Mouse (Mus musculus) ES-E14 (cell line): Measurements from ENCODE around the gene Top2a. TPM values are rescaled to one million over a fixed set of nuclear protein-coding genes. Genes with fewer than 3 reads are reported as not detected.
"Not testable (repeated sequence)": the region's sequence is repeated elsewhere in the genome, so short reads cannot be mapped to it uniquely, and the experiment has no call there.

Experiments
- DNase-seq: peaks from one replicate; pipeline ENCODE4 v3.0.0-alpha.2; 2013; ENCODE audit warnings: low read depth, low spot score
- H3K27ac ChIP-seq: 2 replicates; pipeline ENCODE4 v1.5.1; 2012; ENCODE audit warnings: low read depth, mild to moderate bottlenecking, low read length, moderate library complexity, mixed read lengths; ENCODE audit not compliant: poor library complexity, insufficient read depth, severe bottlenecking
- H3K36me3 ChIP-seq: 2 replicates; pipeline ENCODE4 v1.6.1; 2012; ENCODE audit warnings: mild to moderate bottlenecking, low read length, moderate library complexity, mixed read lengths; ENCODE audit not compliant: control insufficient read depth, poor library complexity, insufficient read depth, severe bottlenecking
- H3K4me1 ChIP-seq, 2 experiments: fragments of 150-350 bp in 1 of 2; sonication (generic) in 1 of 2; 2 replicates each; pipeline ENCODE4 v1.6.1; 2012; ENCODE audit warnings: low read length in 2 of 2, mild to moderate bottlenecking in 1 of 2, mixed read lengths in 1 of 2; ENCODE audit not compliant: control insufficient read depth in 2 of 2, insufficient read depth in 2 of 2, poor library complexity in 1 of 2
- H3K4me3 ChIP-seq, 2 experiments: fragments of 150-350 bp in 1 of 2; sonication (generic) in 1 of 2; 2 replicates each; pipeline ENCODE4 v1.5.1; 2012; ENCODE audit warnings: low read length in 2 of 2, low read depth in 1 of 2, mild to moderate bottlenecking in 1 of 2, mixed read lengths in 1 of 2; ENCODE audit not compliant: insufficient read depth in 1 of 2, poor library complexity in 1 of 2, severe bottlenecking in 1 of 2
- H3K9ac ChIP-seq: 2 replicates; pipeline ENCODE4 v1.6.1; 2012; ENCODE audit warnings: low read depth, mild to moderate bottlenecking, low read length, mixed read lengths; ENCODE audit not compliant: poor library complexity, insufficient read depth, severe bottlenecking
- H3K9me3 ChIP-seq: fragments of 150-350 bp; sonication (generic); 2 replicates; pipeline ENCODE4 v1.6.1; 2012; ENCODE audit warnings: low read depth, mild to moderate bottlenecking, low read length; ENCODE audit not compliant: control insufficient read depth, insufficient read depth
- CHD2 ChIP-seq: IDR thresholded peaks from 2 replicates; pipeline ENCODE4 v1.6.1; 2014; ENCODE audit warnings: mild to moderate bottlenecking, low read depth, low read length, inconsistent platforms
- HCFC1 ChIP-seq: IDR thresholded peaks from 2 replicates; pipeline ENCODE4 v1.6.1; 2012; ENCODE audit warnings: low read length, inconsistent platforms, borderline replicate concordance; ENCODE audit not compliant: insufficient read depth
- MAFK ChIP-seq: IDR thresholded peaks from 2 replicates; pipeline ENCODE4 v1.6.1; 2014; ENCODE audit warnings: mild to moderate bottlenecking, low read depth, low read length, inconsistent platforms; ENCODE audit not compliant: insufficient read depth
- ZC3H11A ChIP-seq: IDR thresholded peaks from 2 replicates; pipeline ENCODE4 v1.6.1; 2012; ENCODE audit warnings: low read depth, mild to moderate bottlenecking, inconsistent platforms, low read length, borderline replicate concordance
- ZNF384 ChIP-seq: IDR thresholded peaks from 2 replicates; pipeline ENCODE4 v1.6.1; 2012; ENCODE audit warnings: low read depth, low read length, inconsistent platforms
- in situ Hi-C, 2 experiments: fragments of 600-800 bp; cut with MboI; formaldehyde crosslinking; loops; one replicate each; pipeline ENCODE4 v1.15.1; 2025; ENCODE audit warnings: low sequenced_read_pairs in 2 of 2, inconsistent platforms in 1 of 2; ENCODE audit not compliant: unreplicated experiment in 2 of 2
- total RNA-seq: library from RNA; depleted of rRNA; stranded (reverse); fragments of 300-350 nt; gene quantifications from 2 replicates; pipeline ENCODE4 v1.2.3, GENCODE M21; 2012

Gene Top2a
- total RNA-seq, 1 experiment, result 353 TPM

GRCm38 (mm10) chr11:98998776-98999175, 25.2 kb downstream of the Top2a start:
- TF ChIP-seq ZC3H11A, result no peak
- TF ChIP-seq ZNF384, result no peak
- TF ChIP-seq MAFK, result no peak
- no peak for TF ChIP-seq CHD2
- TF ChIP-seq HCFC1, result no peak
- H3K4me1 ChIP-seq, result no peaks in the 10 kb centered on the region; a peak in 1 of 4 replicates
- no peaks in the 10 kb centered on the region for H3K9me3 ChIP-seq
- no peak for DNase-seq
- H3K36me3 ChIP-seq, result peaks cover 80% of the 10 kb centered on the region
- H3K4me3 ChIP-seq, result no peak overlapping the region
- in situ Hi-C loops, result no loop called here
- no peak overlapping the region for H3K27ac ChIP-seq
- no peak overlapping the region for H3K9ac ChIP-seq

DNA sequence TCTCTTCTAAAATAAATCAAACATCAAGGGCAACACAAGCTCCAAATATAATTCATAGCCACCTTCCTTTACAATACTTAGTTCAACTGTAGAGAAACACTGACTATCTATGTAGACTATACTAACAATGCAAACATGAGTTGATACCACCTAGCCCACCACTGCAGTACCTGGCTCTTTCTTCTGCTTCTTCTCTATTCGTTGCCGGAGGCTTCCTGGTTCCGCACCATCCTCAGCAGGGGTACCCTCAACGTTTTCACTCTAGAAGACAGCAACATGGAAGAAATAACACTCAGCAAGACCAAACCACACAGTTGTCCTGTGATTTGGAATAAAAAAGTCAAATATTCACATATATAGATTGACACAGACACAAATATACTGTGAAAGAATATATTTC, 26.3 kb downstream of the Top2a start:
- Histone ChIP-seq H3K4me1 (peaks cover 0 to under 1% of the 10 kb centered on the region in 2 experiments; a peak in 1 of 4 replicates), H3K27ac (no peak overlapping the region), H3K36me3 (peaks cover 84% of the 10 kb centered on the region), H3K9ac (no peak overlapping the region), H3K4me3 (no peak overlapping the region), H3K9me3 (no peaks in the 10 kb centered on the region)
- in situ Hi-C loops, result no loop called here
- TF ChIP-seq CHD2, result no peak
- TF ChIP-seq ZC3H11A, result no peak
- no peak for TF ChIP-seq ZNF384
- DNase-seq, result no peak

- Histone ChIP-seq H3K27ac (no peak overlapping the region), H3K36me3 (peaks cover 77% of the 10 kb centered on the region), H3K9ac (no peak overlapping the region), H3K9me3 (no peaks in the 10 kb centered on the region), H3K4me3 (no peak overlapping the region), H3K4me1 (peaks cover 0 to 1% of the 10 kb centered on the region in 2 experiments; a peak in 1 of 4 replicates)
- no peak for TF ChIP-seq MAFK
- TF ChIP-seq ZNF384, result no peak
- TF ChIP-seq CHD2, result no peak
- TF ChIP-seq ZC3H11A, result no peak
- TF ChIP-seq HCFC1, result no peak
- in situ Hi-C loops, result no loop called here
- no peak for DNase-seq
Measured at GRCm38 (mm10) chr11:98995987-98996386, 28.0 kb downstream of the Top2a start.

GRCm38 (mm10) chr11:98990866-98991265, 33.1 kb downstream of the Top2a start:
- Histone ChIP-seq H3K4me3 (no peak overlapping the region), H3K9ac (no peak overlapping the region), H3K9me3 (no peaks in the 10 kb centered on the region), H3K36me3 (peaks cover 35% of the 10 kb centered on the region), H3K4me1 (peaks cover 0 to 3% of the 10 kb centered on the region in 2 experiments; a peak in 2 of 4 replicates), H3K27ac (no peak overlapping the region)
- no peak for TF ChIP-seq CHD2
- peak; percentile 54; the same call in 1 of the 2 replicates for TF ChIP-seq ZNF384
- in situ Hi-C loops, result no loop called here
- DNase-seq, result no peak

DNA sequence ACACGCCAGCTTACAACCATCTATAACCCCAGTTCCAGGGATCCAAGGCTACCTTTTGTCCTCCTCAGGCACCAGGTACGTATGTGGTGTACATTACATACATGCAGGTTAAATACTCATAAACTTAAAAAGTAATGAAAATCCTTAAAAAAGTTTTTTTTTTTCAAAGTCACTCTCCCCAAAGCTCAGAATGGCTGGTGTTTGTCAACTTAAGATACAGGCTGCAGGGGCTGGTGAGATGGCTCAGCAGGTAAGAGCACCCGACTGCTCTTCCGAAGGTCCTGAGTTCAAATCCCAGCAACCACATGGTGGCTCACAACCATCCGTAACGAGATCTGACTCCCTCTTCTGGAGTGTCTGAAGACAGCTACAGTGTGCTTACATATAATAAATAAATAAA, 35.7 kb downstream of the Top2a start:
- H3K27ac ChIP-seq, H3K9me3 ChIP-seq, H3K4me3 ChIP-seq, in situ Hi-C loops, H3K9ac ChIP-seq, DNase-seq: not testable (repeated sequence)
- H3K4me1 ChIP-seq, result peaks cover 0 to 15% of the 10 kb centered on the region in 2 experiments; a peak in 2 of 4 replicates
- H3K36me3 ChIP-seq, result peaks cover 12% of the 10 kb centered on the region
